Mouse (Mus musculus) adrenal gland (tissue): ENCODE results near the gene Cdc42ep4.

Experiments
- intact Hi-C: fragments of 180-260 bp; cut with DNase I; formaldehyde crosslinking; loops from one replicate; pipeline ENCODE4 v1.15.1; 2025
- long read RNA-seq, 2 experiments: library from polyadenylated mRNA; unstranded; transcript quantifications; one replicate each; pipeline ENCODE4 v2.0.0; 2020; ENCODE audit warnings: borderline replicate concordance in 1 of 2; ENCODE audit not compliant: insufficient replicate concordance in 1 of 2

The Cdc42ep4 gene
- long read RNA-seq, experiment 1, transcript Cdc42ep4-201 (2 exons, 3,008 nt) = major isoform, 30 of 62 reads
- long read RNA-seq, experiment 1, partial matches to known transcripts = 0 of 62 reads
- long read RNA-seq, experiment 1, other reads (novel, unspliced or antisense) = 29 of 62 reads
- long read RNA-seq, experiment 2, transcript Cdc42ep4-201 (2 exons, 3,008 nt) = major isoform, 11 of 27 reads
- long read RNA-seq, experiment 2, partial matches to known transcripts = 0 of 27 reads
- long read RNA-seq, experiment 2, other reads (novel, unspliced or antisense) = 13 of 27 reads

DNA sequence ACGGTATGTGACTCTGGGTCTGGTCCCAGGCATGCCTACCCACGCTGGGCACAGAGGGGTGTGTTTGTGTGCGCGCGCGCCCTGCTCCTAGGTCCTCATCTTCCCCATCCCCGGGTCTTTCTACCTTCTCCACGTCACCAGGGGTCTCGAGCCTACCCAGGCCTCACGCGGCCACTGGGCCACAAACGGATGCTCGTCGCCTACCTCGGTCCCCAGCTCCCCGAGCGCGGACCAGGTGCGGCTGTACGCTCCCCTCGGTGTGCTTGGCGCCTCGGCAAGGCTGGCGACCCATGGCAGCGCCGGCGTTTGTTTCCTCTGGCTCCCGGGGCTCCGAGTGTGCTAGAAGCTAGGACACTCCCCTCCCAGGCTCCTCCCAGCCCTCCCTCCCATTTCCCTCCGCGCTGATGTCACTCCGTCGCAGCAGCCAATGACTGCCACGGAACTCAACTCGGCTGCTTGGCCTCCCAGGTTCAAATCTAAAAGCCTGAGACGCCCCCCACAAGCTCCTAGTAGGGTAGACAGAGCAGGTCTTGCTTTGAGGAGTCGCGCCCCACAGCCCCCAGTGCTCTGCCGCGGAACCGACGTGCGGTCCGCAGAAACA is at the start of gene Cdc42ep4:
Gene Cdc42ep4 (minus strand): TSS at position 398 of the 601 bp plus-strand sequence.
- intact Hi-C loops = no loop called here

DNA sequence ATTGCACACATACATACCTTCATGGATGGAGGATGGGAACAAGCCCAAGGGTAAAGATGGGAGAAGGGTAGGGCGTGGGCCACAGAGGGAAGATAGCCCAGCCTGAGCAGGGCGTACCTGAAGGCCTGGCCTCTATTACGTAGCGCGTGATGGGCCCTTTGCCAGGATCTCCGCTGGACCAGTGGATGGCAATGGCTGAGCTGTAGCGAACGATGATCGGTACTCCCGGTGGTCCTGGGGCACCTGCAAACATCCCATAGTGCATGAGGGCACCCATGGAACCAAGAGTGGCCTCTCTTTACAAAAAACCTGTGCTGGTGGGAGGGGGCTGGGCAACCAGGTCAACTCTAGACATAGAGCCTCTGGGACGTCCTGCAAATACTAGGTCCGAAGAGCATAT is 48.3 kb upstream of the Cdc42ep4 start:
- intact Hi-C loops = no loop called here

DNA sequence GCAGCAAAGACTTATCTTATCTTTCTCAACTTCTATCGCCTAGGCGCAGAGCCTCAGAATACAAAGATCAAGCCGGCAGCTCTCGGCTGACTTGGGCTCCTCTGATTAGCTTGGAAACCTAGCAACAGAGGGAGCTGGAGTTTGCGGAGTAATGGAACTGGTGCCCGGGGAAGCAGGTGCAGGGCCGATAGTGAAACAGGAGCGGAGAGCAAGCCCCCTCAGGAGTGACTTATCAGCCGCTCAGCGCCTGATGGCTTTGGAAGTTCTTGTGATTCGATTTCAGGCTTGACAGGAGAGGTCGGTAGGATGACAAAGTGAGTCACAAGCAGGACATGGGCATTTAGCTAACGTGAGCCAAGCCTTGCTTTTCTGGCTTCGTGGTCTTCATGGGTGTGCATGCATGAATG is 47.4 kb upstream of the Cdc42ep4 start:
- intact Hi-C loops = loop anchor here (5.0 kb wide), 1 partner anchor 52 kb away; no protein-coding TSS in a partner anchor

DNA sequence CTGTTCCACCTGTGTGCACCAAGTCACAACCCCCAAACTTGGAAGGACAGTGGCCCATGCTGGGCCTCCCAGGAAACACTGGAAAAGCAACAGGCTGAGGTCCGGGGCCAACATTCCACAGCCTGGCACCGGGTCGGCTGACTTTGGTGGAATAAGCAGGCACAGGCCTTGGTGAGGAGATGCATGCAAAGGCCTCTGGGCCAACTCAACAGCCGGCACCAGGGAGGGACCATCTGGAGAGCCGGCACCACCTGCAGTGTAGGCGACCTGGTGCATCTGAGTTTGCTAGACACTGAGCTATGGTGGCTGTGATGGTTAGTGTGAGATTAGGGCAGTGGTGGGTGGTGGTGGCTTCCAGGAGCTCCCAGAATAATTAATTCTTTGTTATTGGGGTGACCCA is 46.3 kb upstream of the Cdc42ep4 start:
- intact Hi-C loops = loop anchor here (5.0 kb wide), 1 partner anchor 51 kb away; no protein-coding TSS in a partner anchor

DNA sequence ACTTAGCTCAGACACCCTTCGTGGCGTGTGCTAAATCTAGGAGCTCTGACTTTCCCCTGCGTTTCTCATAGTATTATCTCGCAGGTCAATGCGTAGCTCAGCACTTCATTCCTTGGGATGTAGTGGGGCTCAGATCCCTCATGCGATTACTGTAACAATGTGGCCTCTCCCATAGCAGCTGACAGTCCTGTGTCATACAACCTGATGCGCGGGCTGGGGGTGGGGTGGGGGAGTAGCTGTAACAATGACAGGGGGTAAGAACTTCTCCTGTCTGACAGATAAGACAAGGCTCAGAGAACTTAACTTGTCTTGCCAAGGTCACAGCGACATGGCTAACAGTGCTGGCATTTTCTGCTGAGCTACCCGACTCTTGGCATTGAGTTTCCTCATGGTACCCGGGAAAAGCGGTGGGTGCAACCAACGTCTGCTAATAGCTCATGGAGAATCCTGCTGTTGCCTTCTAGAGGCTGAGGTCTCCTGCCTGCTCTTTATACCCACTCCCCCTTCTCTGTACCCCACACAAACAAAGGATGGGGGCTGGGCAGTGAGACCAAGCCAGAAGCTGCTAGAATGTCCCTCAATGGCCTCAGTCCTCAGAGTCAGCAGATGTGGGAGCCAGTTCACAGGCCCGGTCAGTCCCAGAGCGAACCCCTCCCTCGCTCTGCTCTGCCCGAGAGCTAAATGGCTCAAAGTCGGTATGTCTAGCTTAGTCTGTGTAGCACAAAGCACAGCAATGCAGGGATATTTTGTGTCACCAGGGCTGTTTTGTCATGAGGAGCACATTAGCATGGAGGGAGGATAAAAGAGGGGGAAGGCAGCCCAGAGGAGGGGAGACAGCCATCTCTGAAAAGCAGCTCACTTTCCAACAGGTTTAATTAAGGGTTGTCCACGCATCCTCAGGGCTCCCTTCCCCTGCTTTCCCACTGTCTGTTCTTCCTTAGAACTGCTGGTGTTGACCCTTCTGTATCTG is 45.6 kb upstream of the Cdc42ep4 start:
- intact Hi-C loops = loop anchor here (5.0 kb wide), 1 partner anchor 50 kb away; no protein-coding TSS in a partner anchor

DNA sequence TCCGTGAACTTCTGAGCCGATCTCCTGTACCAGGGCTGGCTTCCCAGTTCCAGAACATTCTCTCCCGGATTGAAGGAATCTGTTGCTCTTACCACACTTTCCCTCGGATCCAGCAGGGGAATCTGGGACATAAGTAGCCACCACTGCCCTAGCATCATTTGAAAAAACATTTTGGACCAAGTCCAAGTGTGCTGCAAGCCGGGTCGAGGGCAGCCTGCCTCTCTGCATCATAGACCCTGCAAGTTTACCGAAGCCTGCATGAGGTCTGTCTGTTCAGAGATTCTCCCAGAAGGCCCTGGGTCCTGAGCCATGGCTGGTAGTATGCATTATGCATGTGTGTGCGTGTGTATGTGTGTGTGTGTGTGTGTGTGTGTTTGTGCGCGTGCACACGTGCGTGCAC is 44.2 kb upstream of the Cdc42ep4 start:
- intact Hi-C loops = loop anchor here (5.0 kb wide), 1 partner anchor 49 kb away; no protein-coding TSS in a partner anchor

DNA sequence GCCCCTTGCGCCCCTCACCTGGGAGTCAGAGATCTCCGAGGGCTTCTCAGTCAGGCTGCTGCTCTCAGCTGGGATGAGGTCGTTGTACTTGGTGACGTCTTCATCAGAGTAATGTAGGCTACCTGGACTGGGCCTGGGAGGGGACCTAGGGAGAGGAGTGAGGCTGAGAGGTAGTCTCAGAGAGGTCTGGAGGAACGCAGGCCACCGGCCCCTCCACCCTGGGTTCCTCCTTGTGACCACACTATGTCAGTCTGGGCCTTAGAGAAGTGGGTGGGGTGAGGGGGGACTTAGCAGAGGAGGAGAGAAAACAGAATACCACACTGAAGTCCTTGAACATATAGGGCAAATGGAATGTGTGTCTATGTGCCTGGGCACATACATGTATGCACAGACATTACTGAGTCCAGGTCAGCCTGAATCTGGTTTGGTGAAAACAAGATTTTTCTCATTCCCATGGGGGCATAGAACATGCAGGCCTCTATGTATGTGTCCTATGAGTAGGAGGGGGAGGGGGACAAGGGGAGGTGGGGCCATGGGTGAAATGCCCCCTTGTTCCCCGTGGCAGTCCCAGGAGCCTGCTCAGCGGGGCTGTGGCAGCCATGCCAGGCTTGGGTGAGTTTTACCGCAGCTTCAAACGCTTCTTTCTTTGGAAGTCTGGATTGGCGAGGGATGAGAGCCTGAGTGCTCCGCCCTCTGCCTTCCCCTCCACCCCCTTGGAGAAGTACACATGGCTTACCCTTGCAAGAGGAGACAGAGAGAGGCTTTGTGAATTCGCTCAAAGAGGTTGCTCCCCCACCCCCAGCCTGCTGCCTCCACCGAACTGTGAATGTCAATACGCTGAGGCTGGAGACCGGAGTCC is 39.9 kb upstream of the Cdc42ep4 start:
- intact Hi-C loops = no loop called here

DNA sequence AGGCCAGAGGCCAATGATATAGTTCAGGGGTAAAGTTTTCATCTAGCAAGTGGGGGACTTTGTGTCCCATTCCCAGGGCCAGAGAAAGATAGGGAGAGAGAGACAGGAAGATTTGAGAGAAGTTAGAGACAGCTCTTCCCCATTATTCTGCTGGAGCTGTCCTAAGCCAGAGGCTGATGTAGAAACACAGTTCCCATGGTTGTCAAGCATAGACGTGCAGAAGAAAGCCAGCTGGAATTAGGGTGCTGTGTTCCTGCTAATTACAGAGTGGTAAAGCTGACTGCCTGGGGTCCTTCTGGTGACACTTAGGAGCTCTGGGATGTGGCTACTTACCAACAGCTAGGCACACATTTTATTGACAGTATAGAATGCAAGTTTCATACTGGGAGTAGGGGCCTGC is 37.4 kb upstream of the Cdc42ep4 start:
- intact Hi-C loops = no loop called here

DNA sequence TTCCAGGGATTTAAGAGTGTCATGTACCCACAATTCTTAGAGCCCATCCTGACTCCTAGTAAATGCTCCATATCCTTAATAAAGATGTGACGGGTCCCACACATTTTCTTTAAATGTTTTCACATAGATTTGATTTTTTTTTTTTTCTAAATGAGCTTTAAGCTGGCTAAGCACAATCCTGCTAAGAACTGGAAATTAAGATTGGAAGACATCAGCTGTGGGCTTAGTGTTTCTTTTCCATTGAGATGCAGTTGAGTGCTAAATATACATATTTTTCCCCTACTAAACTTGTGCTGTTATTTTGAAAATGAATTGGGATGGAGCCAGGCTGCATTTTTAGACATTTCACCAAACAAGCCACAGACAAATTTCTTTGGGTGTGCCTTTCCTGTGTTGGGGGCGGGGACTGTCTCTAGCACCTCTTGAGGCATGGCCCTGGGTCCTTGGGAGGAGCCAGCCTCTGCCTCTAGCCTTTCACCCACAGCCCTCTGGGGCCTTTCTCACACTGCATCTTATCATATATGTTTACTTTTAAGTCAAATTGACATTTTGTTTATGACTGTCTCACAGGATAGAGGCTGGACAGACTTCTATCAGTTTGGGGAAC is 36.6 kb upstream of the Cdc42ep4 start:
- intact Hi-C loops = no loop called here

DNA sequence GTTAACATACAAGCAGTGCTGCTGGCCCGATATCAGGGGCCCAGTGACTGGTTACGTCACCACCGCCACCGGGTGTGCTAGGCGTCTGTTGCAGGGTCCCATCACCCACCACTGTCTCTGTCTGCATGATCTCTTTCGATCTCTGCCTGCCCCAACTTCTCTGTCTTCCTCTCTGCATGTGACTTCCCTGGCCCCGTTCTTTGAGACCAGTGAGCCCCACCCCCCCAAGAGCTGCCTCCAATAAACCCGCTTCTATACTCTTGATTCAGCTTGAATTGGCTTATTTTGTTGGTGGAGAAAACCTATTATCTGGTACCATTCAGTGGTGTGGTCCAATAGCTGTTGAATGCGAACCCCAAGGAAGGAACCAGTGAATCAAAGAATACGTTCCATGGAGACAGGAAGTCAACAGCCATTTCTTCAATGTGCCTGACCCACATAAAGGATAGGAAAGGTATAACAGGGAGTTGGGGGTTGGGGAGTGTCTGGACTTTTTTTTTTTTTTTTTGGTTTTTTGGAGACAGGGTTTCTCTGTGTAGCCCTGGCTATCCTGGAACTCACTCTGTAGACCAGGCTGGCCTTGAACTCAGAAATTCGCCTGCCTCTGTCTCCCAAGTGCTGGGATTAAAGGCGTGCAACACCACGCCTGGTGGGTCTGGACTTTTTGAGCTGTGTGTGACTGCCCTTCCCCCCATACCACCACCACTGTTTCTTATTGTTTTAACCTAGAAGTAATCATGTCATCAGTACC is 35.9 kb upstream of the Cdc42ep4 start:
- intact Hi-C loops = no loop called here

DNA sequence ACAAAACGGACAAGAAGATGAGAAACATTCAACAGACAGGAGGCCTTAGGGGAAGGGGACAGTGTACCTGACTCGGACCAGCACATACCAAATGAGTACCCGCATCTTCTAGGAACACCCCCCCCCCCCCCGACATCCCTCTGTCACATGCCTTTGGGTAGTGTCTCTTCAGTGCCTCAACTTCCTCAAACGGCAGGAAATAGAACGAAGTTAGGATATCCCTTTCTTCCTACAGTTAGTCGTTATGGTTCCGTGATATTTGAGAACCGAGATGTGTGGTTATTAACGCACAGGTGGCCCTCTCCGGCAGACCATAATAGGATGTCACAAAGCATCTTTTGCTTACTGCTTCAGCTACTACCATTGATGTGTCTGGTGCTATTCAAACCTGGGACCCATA is 35.3 kb upstream of the Cdc42ep4 start:
- intact Hi-C loops = no loop called here

DNA sequence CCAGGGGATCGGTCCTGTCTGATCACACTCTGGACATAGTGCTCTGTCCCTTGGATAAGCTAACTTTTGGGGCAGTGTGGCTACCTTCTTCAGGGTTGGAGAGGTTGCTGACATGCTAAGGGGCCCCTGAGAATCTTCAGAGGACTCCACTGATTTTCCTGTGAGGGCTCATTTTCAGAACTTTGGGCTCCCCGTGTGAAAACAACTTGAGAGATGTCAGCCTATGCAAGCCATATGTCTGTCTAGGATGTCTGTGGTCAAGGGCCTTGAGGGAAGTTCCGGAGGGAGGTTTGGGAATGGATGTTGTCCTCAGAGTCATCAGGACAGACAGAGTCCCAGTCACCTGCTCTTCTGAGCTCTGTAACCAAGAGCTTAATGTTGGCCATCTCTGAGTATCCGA is 34.7 kb upstream of the Cdc42ep4 start:
- intact Hi-C loops = no loop called here

DNA sequence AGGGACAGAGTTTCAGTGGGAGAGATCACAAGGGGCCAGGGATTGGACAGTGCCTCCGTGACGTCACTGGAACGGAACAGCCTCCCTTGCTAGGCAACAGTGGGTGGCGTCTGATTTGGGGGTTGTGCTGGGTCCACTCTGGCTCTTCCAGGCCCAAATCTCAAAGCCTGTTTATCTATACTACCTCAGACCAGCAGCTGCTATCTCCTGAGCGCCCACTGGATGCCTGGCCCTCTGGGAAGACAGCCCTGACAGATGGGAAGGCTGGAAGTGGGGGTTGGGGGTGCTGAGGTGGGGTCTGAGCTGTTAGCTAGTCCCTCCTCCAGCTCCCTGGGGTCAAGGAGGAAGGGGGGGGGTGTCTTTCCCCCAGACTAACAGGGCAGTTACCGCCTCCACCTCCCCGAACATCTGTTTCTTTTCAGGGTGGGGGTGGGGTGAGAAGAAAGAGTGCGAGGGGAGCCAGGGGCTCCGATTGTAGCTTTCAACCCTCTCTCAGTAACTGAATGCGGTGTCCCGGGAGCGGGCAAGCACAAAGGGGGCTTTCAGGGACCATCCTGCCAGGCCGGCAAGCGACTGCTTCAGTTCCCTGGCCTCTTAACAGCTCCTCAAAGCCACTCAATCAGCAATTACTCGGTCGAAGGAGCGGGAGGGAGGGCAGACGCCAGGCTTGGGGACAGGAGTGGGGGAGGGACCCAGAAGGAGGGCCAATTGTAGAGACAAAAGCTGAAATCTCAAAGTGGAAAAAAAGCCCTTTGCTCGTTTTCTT is 33.9 kb upstream of the Cdc42ep4 start:
- intact Hi-C loops = no loop called here

DNA sequence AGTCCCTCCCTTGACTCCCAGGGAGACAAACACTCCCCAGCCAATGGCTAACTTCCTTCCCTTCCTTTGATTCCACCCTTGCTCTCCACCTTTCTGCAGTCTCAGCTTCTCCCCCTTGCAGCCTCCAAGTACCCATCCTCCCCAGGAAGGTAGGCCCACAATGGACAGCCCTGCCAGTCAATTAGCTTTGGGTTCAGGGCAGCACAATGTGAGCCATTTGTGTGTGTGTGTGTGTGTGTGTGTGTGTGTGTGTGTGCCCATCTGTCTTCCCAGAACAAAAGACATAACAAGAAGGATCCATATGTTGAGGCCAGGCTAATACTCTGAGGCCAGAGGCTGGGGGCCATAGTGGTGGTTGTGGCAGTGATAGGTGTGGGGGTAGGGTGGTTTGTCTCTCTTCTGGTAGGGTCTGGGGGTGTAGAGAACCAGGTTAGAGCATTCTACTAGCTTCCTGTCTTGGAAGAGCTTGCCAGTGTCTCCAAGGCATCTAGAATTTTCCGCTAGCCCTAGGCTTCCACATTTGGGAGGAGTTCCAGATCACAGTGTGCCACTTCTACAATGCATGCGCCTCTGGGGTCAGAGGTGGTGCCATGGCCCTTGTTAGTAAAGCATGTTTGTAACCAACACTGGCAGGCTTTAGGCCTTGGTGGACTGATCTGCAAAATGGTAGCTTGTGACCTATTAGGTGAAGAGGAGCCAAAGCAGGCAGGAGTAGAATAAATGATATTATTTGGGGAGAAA is 33.1 kb upstream of the Cdc42ep4 start:
- intact Hi-C loops = no loop called here

DNA sequence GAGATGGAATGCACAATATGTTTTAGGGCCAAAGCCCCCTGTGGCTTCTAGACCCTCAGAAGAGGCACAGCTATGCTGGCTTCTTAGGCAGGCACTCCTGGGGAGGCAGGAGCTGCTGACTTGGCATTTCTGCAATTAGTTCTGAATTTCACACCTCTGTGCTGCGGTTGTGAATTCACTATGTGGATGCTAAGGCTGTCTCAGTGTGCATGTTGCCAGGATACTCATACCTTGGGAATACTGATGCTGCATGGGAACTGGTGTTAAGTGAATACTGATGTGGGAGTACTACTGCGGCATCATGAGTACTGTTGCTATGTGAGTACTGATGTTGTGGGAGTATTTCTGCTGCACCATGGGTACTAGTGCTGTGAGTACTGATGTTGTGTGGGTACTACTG is 30.8 kb upstream of the Cdc42ep4 start:
- intact Hi-C loops = no loop called here

DNA sequence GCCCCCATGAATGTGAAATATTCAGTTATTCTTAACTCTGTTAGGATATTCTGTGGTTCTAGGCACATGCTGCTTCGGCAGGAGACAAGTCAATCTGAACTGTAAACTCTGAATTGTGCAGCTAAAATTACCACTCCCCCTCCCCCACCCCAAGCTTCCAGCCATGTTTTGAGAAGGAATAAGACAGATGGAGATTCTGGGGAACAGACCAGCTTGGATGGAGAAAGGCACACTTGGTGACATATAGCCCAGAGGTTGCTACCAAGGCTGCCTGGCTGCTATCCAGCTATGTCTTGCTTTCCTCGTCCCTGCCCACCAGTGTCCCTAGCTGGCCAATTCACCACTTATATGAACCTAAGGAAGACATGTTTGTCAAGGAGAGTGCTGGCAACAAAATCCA is 30.3 kb upstream of the Cdc42ep4 start:
- intact Hi-C loops = no loop called here

DNA sequence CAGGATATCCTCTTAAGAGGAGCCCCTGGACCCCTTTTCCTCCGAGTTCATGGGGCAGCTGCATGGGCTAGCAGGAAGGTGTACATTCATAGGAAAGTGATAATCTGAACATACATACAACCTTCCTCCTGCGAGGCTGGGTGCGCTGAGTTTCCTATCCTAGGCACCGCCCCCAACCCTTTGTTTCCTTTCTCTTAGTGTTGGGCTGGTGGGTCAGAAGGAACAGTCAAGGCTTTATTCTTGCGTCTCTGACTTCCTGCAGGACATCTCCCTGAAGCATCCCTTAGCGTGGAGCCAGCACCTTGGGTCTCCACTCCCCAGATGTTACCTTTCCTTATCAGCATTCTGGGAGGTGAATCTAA is 28.0 kb upstream of the Cdc42ep4 start:
- intact Hi-C loops = no loop called here
